Mouse (Mus musculus) induced T-regulatory cell, adult 2 months (primary cell): ENCODE data around the gene Tmem88.

Experiments
- DNase-seq: peaks from one replicate; pipeline ENCODE4 v3.0.0-alpha.2; 2012; ENCODE audit warnings: low read depth

The Tmem88 gene

GRCm38 (mm10) chr11:69357690-69358089, 40.3 kb downstream of the Tmem88 start:
- no peak for DNase-seq

- no peak for DNase-seq
Measured at GRCm38 (mm10) chr11:69356544-69356943, 41.5 kb downstream of the Tmem88 start.
